Mouse (Mus musculus) ES-Bruce4 (cell line): ENCODE measurements at regions not wholly inside any gene's neighbourhood (a gene's known extent, or its start where the extent isn't known, plus 50 kb on each side); places are given as distances from the start of the nearest gene placed in this dataset.

ENCODE experiments used
- CTCF ChIP-seq: IDR thresholded peaks from one replicate; pipeline ENCODE4 v1.8.1; 2011; ENCODE audit warnings: low read depth, low read length
- EP300 ChIP-seq: IDR thresholded peaks from 2 replicates; pipeline ENCODE4 v1.6.1; 2011; ENCODE audit warnings: low read depth, low read length; ENCODE audit not compliant: insufficient read depth
- POLR2A ChIP-seq: IDR thresholded peaks from one replicate; pipeline ENCODE4 v1.8.1; 2011; ENCODE audit warnings: low read length; ENCODE audit not compliant: insufficient read depth

DNA sequence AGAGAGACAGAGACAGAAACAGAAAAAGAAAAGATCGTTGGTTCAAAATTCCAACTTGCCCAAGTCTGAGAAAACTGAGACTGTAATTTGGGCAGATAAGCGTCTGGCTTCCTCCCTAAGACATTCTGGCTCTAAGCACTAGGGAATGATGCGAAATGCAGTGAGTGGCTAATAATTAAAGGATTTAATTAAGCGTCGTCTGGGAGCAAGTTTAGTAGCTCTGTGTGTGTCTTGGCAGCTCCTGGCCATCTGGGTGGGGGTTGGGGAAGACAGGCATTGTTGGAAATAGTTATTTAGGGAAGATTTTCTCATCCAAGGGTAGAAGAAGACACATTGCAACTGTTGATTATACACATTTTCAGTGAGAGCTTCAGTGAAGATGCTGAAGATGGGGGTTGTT is 311.5 kb downstream of the Wdr11 start:
- TF ChIP-seq POLR2A = no peak
- TF ChIP-seq CTCF = no peak
- no peak for TF ChIP-seq EP300
